Mouse (Mus musculus) MEL (cell line): ENCODE results near the gene Lrrc52. TPM values are rescaled to one million over a fixed set of nuclear protein-coding genes. Genes with fewer than 3 reads are reported as not detected.

Source experiments
- DNase-seq: peaks from one replicate; pipeline ENCODE4 v3.0.0; 2011; ENCODE audit warnings: low read depth, low spot score
- H3K27ac ChIP-seq: 2 replicates; pipeline ENCODE4 v1.5.1; 2012; ENCODE audit warnings: low read depth, mild to moderate bottlenecking, control low read depth, low read length, moderate library complexity; ENCODE audit not compliant: control insufficient read depth
- H3K27me3 ChIP-seq, 2 experiments: fragments of 150-350 bp in 1 of 2; sonication (generic) in 1 of 2; 2 replicates each; pipeline ENCODE4 v1.6.1; 2012; ENCODE audit warnings: low read length in 2 of 2, mild to moderate bottlenecking in 2 of 2, improper control_type of control experiment in 1 of 2, moderate library complexity in 1 of 2; ENCODE audit not compliant: insufficient read depth in 2 of 2, control insufficient read depth in 1 of 2
- H3K36me3 ChIP-seq, 2 experiments: 2 replicates each; pipeline ENCODE4 v1.6.1; 2012 to 2014; ENCODE audit warnings: low read length in 2 of 2, improper control_type of control experiment in 1 of 2, inconsistent platforms in 1 of 2, mild to moderate bottlenecking in 1 of 2; ENCODE audit not compliant: insufficient read depth in 2 of 2, control insufficient read depth in 1 of 2
- H3K4me1 ChIP-seq, 2 experiments: fragments of 150-350 bp in 1 of 2; sonication (generic) in 1 of 2; 2 replicates each; pipeline ENCODE4 v1.6.1; 2012; ENCODE audit warnings: low read length in 2 of 2, improper control_type of control experiment in 1 of 2, mild to moderate bottlenecking in 1 of 2; ENCODE audit not compliant: insufficient read depth in 2 of 2, control insufficient read depth in 1 of 2
- H3K4me3 ChIP-seq, 2 experiments: fragments of 150-350 bp in 1 of 2; sonication (generic) in 1 of 2; 2 replicates each; pipeline ENCODE4 v1.5.1; 2012; ENCODE audit warnings: low read depth in 2 of 2, low read length in 2 of 2, mild to moderate bottlenecking in 2 of 2, moderate library complexity in 2 of 2, control low read depth in 1 of 2, improper control_type of control experiment in 1 of 2; ENCODE audit not compliant: control insufficient read depth in 1 of 2, insufficient read depth in 1 of 2
- H3K79me2 ChIP-seq: 2 replicates; pipeline ENCODE4 v1.6.1; 2012; ENCODE audit warnings: mild to moderate bottlenecking, low read length, moderate library complexity; ENCODE audit not compliant: control insufficient read depth, poor library complexity, insufficient read depth
- H3K9ac ChIP-seq: 2 replicates; pipeline ENCODE4 v1.6.1; 2012; ENCODE audit warnings: low read depth, mild to moderate bottlenecking, control low read depth, low read length, moderate library complexity; ENCODE audit not compliant: control insufficient read depth, poor library complexity, severe bottlenecking
- H3K9me3 ChIP-seq: fragments of 150-350 bp; sonication (generic); replicated peaks from 2 replicates; pipeline ENCODE4 v1.6.1; 2012; ENCODE audit warnings: mild to moderate bottlenecking, low read length, improper control_type of control experiment, moderate library complexity; ENCODE audit not compliant: insufficient read depth
- CHD2 ChIP-seq: IDR thresholded peaks from 2 replicates; pipeline ENCODE4 v1.6.1; 2011; ENCODE audit warnings: low read length, improper control_type of control experiment
- CTCF ChIP-seq, 3 experiments: IDR thresholded peaks in 2 of 3; conservative IDR thresholded peaks in 1 of 3; 2 replicates each; pipeline ENCODE4 v1.5.1; 2011 to 2012; ENCODE audit warnings: low read length in 3 of 3, low read depth in 2 of 3, mild to moderate bottlenecking in 2 of 3, improper control_type of control experiment in 1 of 3, inconsistent platforms in 1 of 3, mixed read lengths in 1 of 3, moderate library complexity in 1 of 3; ENCODE audit not compliant: control insufficient read depth in 1 of 3, insufficient read depth in 1 of 3, poor library complexity in 1 of 3, severe bottlenecking in 1 of 3
- ELF1 ChIP-seq: IDR thresholded peaks from 2 replicates; pipeline ENCODE4 v1.6.1; 2014; ENCODE audit warnings: low read depth, mild to moderate bottlenecking, inconsistent platforms, low read length, improper control_type of control experiment, moderate library complexity
- EP300 ChIP-seq, 2 experiments: IDR thresholded peaks; 2 replicates each; pipeline ENCODE4 v1.6.1; 2011; ENCODE audit warnings: improper control_type of control experiment in 2 of 2, low read length in 2 of 2, low read depth in 1 of 2, mild to moderate bottlenecking in 1 of 2
- GABPA ChIP-seq: IDR thresholded peaks from 2 replicates; pipeline ENCODE4 v1.6.1; 2012; ENCODE audit warnings: low read depth, mild to moderate bottlenecking, inconsistent platforms, low read length, improper control_type of control experiment, moderate library complexity
- GATA1 ChIP-seq: IDR thresholded peaks from 2 replicates; pipeline ENCODE4 v1.6.1; 2011; ENCODE audit warnings: low read depth, low read length, improper control_type of control experiment
- KAT2A ChIP-seq: conservative IDR thresholded peaks from 2 replicates; pipeline ENCODE4 v1.6.1; 2012; ENCODE audit warnings: low read depth, low read length, improper control_type of control experiment, inconsistent platforms
- MAZ ChIP-seq: IDR thresholded peaks from 2 replicates; pipeline ENCODE4 v1.6.1; 2012; ENCODE audit warnings: low read depth, mild to moderate bottlenecking, inconsistent platforms, low read length, improper control_type of control experiment
- POLR2A ChIP-seq, 2 experiments: IDR thresholded peaks; 2 replicates each; pipeline ENCODE4 v1.6.1; 2011 to 2012; ENCODE audit warnings: low read length in 2 of 2, mild to moderate bottlenecking in 2 of 2, control low read depth in 1 of 2, improper control_type of control experiment in 1 of 2, low read depth in 1 of 2, moderate library complexity in 1 of 2; ENCODE audit not compliant: control insufficient read depth in 1 of 2, insufficient read depth in 1 of 2, poor library complexity in 1 of 2
- RCOR1 ChIP-seq: IDR thresholded peaks from 2 replicates; pipeline ENCODE4 v1.6.1; 2012; ENCODE audit warnings: low read depth, mild to moderate bottlenecking, inconsistent platforms, low read length, improper control_type of control experiment
- SMC3 ChIP-seq: IDR thresholded peaks from 2 replicates; pipeline ENCODE4 v1.6.1; 2011; ENCODE audit warnings: low read depth, low read length, improper control_type of control experiment
- TBP ChIP-seq: IDR thresholded peaks from 2 replicates; pipeline ENCODE4 v1.8.0; 2011; ENCODE audit warnings: low read depth, low read length, improper control_type of control experiment
- TCF12 ChIP-seq: IDR thresholded peaks from 2 replicates; pipeline ENCODE4 v1.6.1; 2014; ENCODE audit warnings: low read depth, mild to moderate bottlenecking, inconsistent platforms, low read length, improper control_type of control experiment, moderate library complexity
- UBTF ChIP-seq: IDR thresholded peaks from 2 replicates; pipeline ENCODE4 v1.6.1; 2012; ENCODE audit warnings: low read depth, mild to moderate bottlenecking, inconsistent platforms, low read length, improper control_type of control experiment, moderate library complexity, borderline replicate concordance; ENCODE audit not compliant: insufficient read depth
- USF1 ChIP-seq: IDR thresholded peaks from 2 replicates; pipeline ENCODE4 v1.6.1; 2014; ENCODE audit warnings: low read depth, mild to moderate bottlenecking, inconsistent platforms, low read length, improper control_type of control experiment, moderate library complexity
- polyA plus RNA-seq, 2 experiments: library from polyadenylated mRNA; stranded (reverse) in 1 of 2; unstranded in 1 of 2; fragments of >175 nt in 1 of 2; fragments of >200 nt in 1 of 2; gene quantifications; 2 replicates each; pipeline versions ENCODE4 v1.2.1 to v1.2.4; 2012; ENCODE audit warnings: low replicate concordance in 2 of 2, low read depth in 1 of 2; ENCODE audit not compliant: insufficient read length in 2 of 2, insufficient read depth in 1 of 2, missing spikeins in 1 of 2
- total RNA-seq: library from RNA; depleted of rRNA; stranded (reverse); fragments of 300-350 nt; gene quantifications from 2 replicates; pipeline ENCODE4 v1.2.3, GENCODE M21; 2012

The Lrrc52 gene
- total and polyA plus RNA-seq, 3 experiments = not detected

DNA sequence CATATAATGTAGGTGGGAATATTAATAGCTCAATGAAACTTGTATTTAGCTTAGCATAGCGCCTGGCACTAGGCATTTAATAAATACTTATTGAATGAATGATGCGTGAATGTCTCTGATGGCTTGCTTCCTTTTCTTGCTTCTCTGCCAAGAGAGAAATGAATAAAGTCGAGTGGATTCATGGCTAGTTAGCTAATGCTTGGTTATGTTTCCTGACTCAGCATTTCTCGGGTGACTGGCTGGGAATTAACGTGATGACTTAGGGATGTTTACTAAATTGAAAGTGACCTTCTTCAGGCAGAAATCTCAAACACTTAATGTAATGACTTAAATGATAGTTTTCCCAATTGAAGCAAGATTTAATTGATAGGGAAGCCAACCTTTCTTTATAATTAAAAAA lies 1.3 kb upstream of the Lrrc52 start:
- no peak for DNase-seq
- H3K9ac ChIP-seq = no peak overlapping the region
- no peak overlapping the region for H3K27ac ChIP-seq
- TF ChIP-seq SMC3 (no peak), USF1 (no peak), GATA1 (no peak), CHD2 (no peak), GABPA (no peak), KAT2A (no peak)
- TF ChIP-seq, all 39 proteins: peak for 0
- H3K79me2 ChIP-seq = no peaks in the 10 kb centered on the region
- H3K27me3 ChIP-seq = no peaks in the 10 kb centered on the region
- no peaks in the 10 kb centered on the region for H3K9me3 ChIP-seq
- no peaks in the 10 kb centered on the region for H3K36me3 ChIP-seq
- H3K4me1 ChIP-seq = no peaks in the 10 kb centered on the region
- no peak overlapping the region for H3K4me3 ChIP-seq

DNA sequence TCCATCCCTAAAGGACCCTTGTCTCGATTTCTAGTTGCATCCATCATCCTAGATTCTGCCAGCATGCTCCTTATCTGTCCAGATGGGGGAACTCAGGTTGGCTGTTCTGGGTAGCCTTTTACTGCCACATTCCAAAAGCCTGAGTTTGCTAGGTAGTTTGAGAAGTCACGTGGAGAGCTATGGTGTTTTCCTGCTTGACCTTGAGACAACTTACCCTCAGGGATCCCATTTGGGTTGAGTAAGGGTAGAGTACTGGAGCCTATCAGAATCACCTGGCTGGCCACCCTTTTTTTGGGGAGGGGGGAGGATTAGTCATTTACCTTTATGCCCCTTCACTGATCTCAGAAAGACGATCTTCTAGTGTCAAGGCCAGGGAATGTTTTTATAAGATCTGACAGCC lies 9.3 kb downstream of the Lrrc52 start:
- Histone ChIP-seq H3K4me1 (no peaks in the 10 kb centered on the region), H3K27me3 (no peaks in the 10 kb centered on the region), H3K9ac (no peak overlapping the region), H3K36me3 (no peaks in the 10 kb centered on the region), H3K27ac (no peak overlapping the region), H3K9me3 (no peaks in the 10 kb centered on the region), H3K79me2 (no peaks in the 10 kb centered on the region), H3K4me3 (no peak overlapping the region)
- TF ChIP-seq USF1 (no peak), TBP (no peak), CTCF (IDR thresholded peaks at IDR 0.05 in 2 of 3, conservative IDR thresholded peaks at IDR 0.05 in 1 of 3; ENCODE audit: control insufficient read depth in 1 of 3, insufficient read depth in 1 of 3, low read depth in 2 of 3, low read length in 3 of 3, poor library complexity in 1 of 3, severe bottlenecking in 1 of 3) (no peak), RCOR1 (no peak), UBTF (no peak)
- DNase-seq = no peak

DNA sequence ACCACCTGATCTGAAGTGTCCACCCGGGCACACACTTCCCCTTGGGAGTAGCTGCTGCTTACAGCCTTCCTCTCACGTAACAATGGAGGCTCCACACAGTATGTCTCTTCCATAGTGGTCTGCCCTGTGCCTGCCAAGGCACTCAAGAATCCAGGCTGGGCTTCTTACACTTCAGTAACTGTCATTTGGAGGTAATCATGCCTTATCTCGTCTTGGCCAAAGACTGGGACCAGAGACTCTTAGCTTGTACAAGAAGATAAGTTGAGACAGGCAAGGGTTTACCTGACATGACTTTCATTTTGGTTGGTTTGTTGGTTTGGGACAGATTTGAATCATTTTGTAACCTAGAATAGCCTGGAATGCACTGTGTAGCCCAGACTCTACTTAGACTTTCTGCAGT lies 13.5 kb downstream of the Lrrc52 start:
- Histone ChIP-seq H3K79me2 (no peaks in the 10 kb centered on the region), H3K4me3 (no peak overlapping the region), H3K4me1 (no peaks in the 10 kb centered on the region), H3K9ac (no peak overlapping the region), H3K36me3 (no peaks in the 10 kb centered on the region), H3K27me3 (no peaks in the 10 kb centered on the region), H3K9me3 (no peaks in the 10 kb centered on the region), H3K27ac (no peak overlapping the region)
- TF ChIP-seq MAZ (no peak), TCF12 (no peak), ELF1 (no peak), EP300 (IDR thresholded peaks at IDR 0.05; ENCODE audit: low read depth in 1 of 2, low read length in 2 of 2) (no peak), POLR2A (IDR thresholded peaks at IDR 0.05; ENCODE audit: control insufficient read depth in 1 of 2, insufficient read depth in 1 of 2, low read depth in 1 of 2, low read length in 2 of 2, poor library complexity in 1 of 2) (no peak)
- DNase-seq = no peak
